Mouse (Mus musculus): ENCODE results near the gene St3gal6. TPM values are rescaled to one million over a fixed set of nuclear protein-coding genes. Genes with fewer than 3 reads are reported as not detected.

Gene St3gal6
- total and polyA plus RNA-seq, 3 experiments: 33.7 to 47.0 (median 37.7) TPM

- no peak for DNase-seq
- Histone ChIP-seq H3K79me2 (replicated peaks; ENCODE audit: control insufficient read depth, insufficient read depth, low read length) (no peaks in the 10 kb centered on the region), H3K27me3 (ENCODE audit: control insufficient read depth, insufficient read depth, low read length) (no peaks in the 10 kb centered on the region), H3K27ac (peak overlapping the region; percentile 0; the same call in 1 of the 2 replicates), H3K9ac (ENCODE audit: low read depth, low read length) (no peak overlapping the region), H3K4me1 (ENCODE audit: control insufficient read depth, insufficient read depth, low read length) (peaks cover 22% of the 10 kb centered on the region), H3K36me3 (ENCODE audit: control insufficient read depth, insufficient read depth, low read length) (peaks cover 45% of the 10 kb centered on the region), H3K4me3 (no peak overlapping the region)
- no peak for TF ChIP-seq CTCF (IDR thresholded peaks at IDR 0.05)
- no peak for TF ChIP-seq EP300 (IDR thresholded peaks at IDR 0.05; ENCODE audit: insufficient read depth, low read depth, low read length)
- no peak for TF ChIP-seq POLR2A (IDR thresholded peaks at IDR 0.05; ENCODE audit: insufficient read depth, low read depth, low read length)
- intact Hi-C loops (cut with DNase I): loop anchor here (5.0 kb wide), 1 partner anchor 37 kb away; no protein-coding TSS in a partner anchor
- 71% methylated on average over 5 of the region's 5 CpGs for WGBS
Observed at GRCm38 (mm10) chr16:58499650-58500049, 24.4 kb downstream of the St3gal6 start.

- 9% methylated on average over 1 of the region's 1 CpGs for WGBS
- H3K27ac ChIP-seq: peak overlapping the region; percentile 0; the same call in 1 of the 2 replicates
- H3K27me3 ChIP-seq (ENCODE audit: control insufficient read depth, insufficient read depth, low read length): no peaks in the 10 kb centered on the region
- peaks cover 42% of the 10 kb centered on the region for H3K36me3 ChIP-seq (ENCODE audit: control insufficient read depth, insufficient read depth, low read length)
- intact Hi-C loops (cut with DNase I): loop anchor here (5.0 kb wide), 1 partner anchor 37 kb away; no protein-coding TSS in a partner anchor
- H3K79me2 ChIP-seq (replicated peaks; ENCODE audit: control insufficient read depth, insufficient read depth, low read length): no peaks in the 10 kb centered on the region
- no peak for DNase-seq
- no peak overlapping the region for H3K4me3 ChIP-seq
- H3K4me1 ChIP-seq (ENCODE audit: control insufficient read depth, insufficient read depth, low read length): peaks cover 22% of the 10 kb centered on the region
- H3K9ac ChIP-seq (ENCODE audit: low read depth, low read length): peak overlapping the region; percentile 29; the same call in 1 of the 2 replicates
- no peak for TF ChIP-seq CTCF (IDR thresholded peaks at IDR 0.05)
- TF ChIP-seq EP300 (IDR thresholded peaks at IDR 0.05; ENCODE audit: insufficient read depth, low read depth, low read length): no peak
- no peak for TF ChIP-seq POLR2A (IDR thresholded peaks at IDR 0.05; ENCODE audit: insufficient read depth, low read depth, low read length)
Observed at GRCm38 (mm10) chr16:58499172-58499584, 24.9 kb downstream of the St3gal6 start.

- no peak overlapping the region for H3K4me3 ChIP-seq
- H3K27me3 ChIP-seq (ENCODE audit: control insufficient read depth, insufficient read depth, low read length): no peaks in the 10 kb centered on the region
- H3K27ac ChIP-seq: peak overlapping the region; percentile 67
- H3K36me3 ChIP-seq (ENCODE audit: control insufficient read depth, insufficient read depth, low read length): peaks cover 36% of the 10 kb centered on the region
- intact Hi-C loops (cut with DNase I): loop anchor here (2.0 to 5.0 kb wide), 2 partner anchors 21 to 36 kb away; no protein-coding TSS in a partner anchor
- peaks cover 22% of the 10 kb centered on the region for H3K4me1 ChIP-seq (ENCODE audit: control insufficient read depth, insufficient read depth, low read length)
- WGBS: 53% methylated on average over 9 of the region's 9 CpGs
- TF ChIP-seq POLR2A (IDR thresholded peaks at IDR 0.05; ENCODE audit: insufficient read depth, low read depth, low read length) (no peak), EP300 (IDR thresholded peaks at IDR 0.05; ENCODE audit: insufficient read depth, low read depth, low read length) (no peak)
- H3K79me2 ChIP-seq (replicated peaks; ENCODE audit: control insufficient read depth, insufficient read depth, low read length): no peaks in the 10 kb centered on the region
- no peak overlapping the region for H3K9ac ChIP-seq (ENCODE audit: low read depth, low read length)
- DNase-seq: peak in 1 of 2 experiments; percentile 26
Observed at GRCm38 (mm10) chr16:58497886-58498713, 25.9 kb downstream of the St3gal6 start.

- no peak for DNase-seq
- Histone ChIP-seq H3K9ac (ENCODE audit: low read depth, low read length) (no peak overlapping the region), H3K27me3 (ENCODE audit: control insufficient read depth, insufficient read depth, low read length) (no peaks in the 10 kb centered on the region), H3K79me2 (replicated peaks; ENCODE audit: control insufficient read depth, insufficient read depth, low read length) (no peaks in the 10 kb centered on the region), H3K27ac (peak overlapping the region; percentile 67), H3K4me1 (ENCODE audit: control insufficient read depth, insufficient read depth, low read length) (peaks cover 19% of the 10 kb centered on the region), H3K4me3 (no peak overlapping the region), H3K36me3 (ENCODE audit: control insufficient read depth, insufficient read depth, low read length) (peaks cover 34% of the 10 kb centered on the region)
- intact Hi-C loops (cut with DNase I): loop anchor here (2.0 to 5.0 kb wide), 2 partner anchors 20 to 34 kb away; no protein-coding TSS in a partner anchor
- TF ChIP-seq CTCF (IDR thresholded peaks at IDR 0.05) (no peak), EP300 (IDR thresholded peaks at IDR 0.05; ENCODE audit: insufficient read depth, low read depth, low read length) (no peak), POLR2A (IDR thresholded peaks at IDR 0.05; ENCODE audit: insufficient read depth, low read depth, low read length) (no peak)
Observed at GRCm38 (mm10) chr16:58496791-58497190, 27.3 kb downstream of the St3gal6 start.

- no peaks in the 10 kb centered on the region for H3K79me2 ChIP-seq (replicated peaks; ENCODE audit: control insufficient read depth, insufficient read depth, low read length)
- no peaks in the 10 kb centered on the region for H3K27me3 ChIP-seq (ENCODE audit: control insufficient read depth, insufficient read depth, low read length)
- H3K4me3 ChIP-seq: no peak overlapping the region
- no peak for DNase-seq
- peaks cover 2% of the 10 kb centered on the region; the same call in 1 of the 2 replicates for H3K4me1 ChIP-seq (ENCODE audit: control insufficient read depth, insufficient read depth, low read length)
- no peak overlapping the region for H3K9ac ChIP-seq (ENCODE audit: low read depth, low read length)
- no peak overlapping the region for H3K27ac ChIP-seq
- 84% methylated on average over 6 of the region's 6 CpGs for WGBS
- H3K36me3 ChIP-seq (ENCODE audit: control insufficient read depth, insufficient read depth, low read length): peaks cover 11% of the 10 kb centered on the region
- TF ChIP-seq EP300 (IDR thresholded peaks at IDR 0.05; ENCODE audit: insufficient read depth, low read depth, low read length) (no peak), POLR2A (IDR thresholded peaks at IDR 0.05; ENCODE audit: insufficient read depth, low read depth, low read length) (no peak), CTCF (IDR thresholded peaks at IDR 0.05) (no peak)
- intact Hi-C loops (cut with DNase I): no loop called here
Observed at GRCm38 (mm10) chr16:58487861-58488260, 36.2 kb downstream of the St3gal6 start.

GRCm38 (mm10) chr16:58482296-58482695 lies 41.7 kb downstream of the St3gal6 start:
- H3K4me3 ChIP-seq: no peak overlapping the region
- H3K27me3 ChIP-seq (ENCODE audit: control insufficient read depth, insufficient read depth, low read length): no peaks in the 10 kb centered on the region
- peaks cover 38% of the 10 kb centered on the region for H3K36me3 ChIP-seq (ENCODE audit: control insufficient read depth, insufficient read depth, low read length)
- peaks cover 14% of the 10 kb centered on the region for H3K4me1 ChIP-seq (ENCODE audit: control insufficient read depth, insufficient read depth, low read length)
- intact Hi-C loops (cut with DNase I): no loop called here
- H3K79me2 ChIP-seq (replicated peaks; ENCODE audit: control insufficient read depth, insufficient read depth, low read length): no peaks in the 10 kb centered on the region
- H3K27ac ChIP-seq: peak overlapping the region; percentile 60
- H3K9ac ChIP-seq (ENCODE audit: low read depth, low read length): no peak overlapping the region
- 8% methylated on average over 3 of the region's 3 CpGs for WGBS
- TF ChIP-seq EP300 (IDR thresholded peaks at IDR 0.05; ENCODE audit: insufficient read depth, low read depth, low read length) (no peak), POLR2A (IDR thresholded peaks at IDR 0.05; ENCODE audit: insufficient read depth, low read depth, low read length) (no peak), CTCF (IDR thresholded peaks at IDR 0.05) (no peak)
- DNase-seq: peak in 1 of 2 experiments; percentile 25

All from heart, adult 2 months (tissue).